Mouse (Mus musculus): Measurements from ENCODE around the gene Gm29666. TPM values are rescaled to one million over a fixed set of nuclear protein-coding genes. Genes with fewer than 3 reads are reported as not detected.

Gm29666 gene
- polyA plus RNA-seq (2015; fragmentation: Nextera tagmentation; extraction: Ambion mirVana), result 0.72 and 0.75 TPM in 2 replicates

DNA sequence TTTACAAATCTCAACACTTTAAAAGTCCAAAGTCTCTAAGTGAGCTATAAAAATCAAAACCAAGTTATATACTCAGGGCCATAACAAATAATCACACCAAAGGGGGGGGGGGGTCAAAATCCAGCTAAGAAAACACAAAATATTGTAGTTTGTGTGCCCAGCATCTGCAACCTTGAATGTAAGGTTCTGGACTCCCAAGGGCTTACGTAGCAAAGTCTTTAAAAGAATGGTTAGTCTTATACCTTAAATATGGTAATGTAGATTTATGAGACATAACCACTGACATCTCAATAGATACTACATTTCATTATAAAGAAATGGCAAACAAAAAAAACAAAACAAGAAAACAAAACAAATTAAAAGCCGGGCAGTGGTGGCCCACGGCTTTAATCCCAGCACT lies at the start of gene Gm29666:
Gene Gm29666 (minus strand): TSS at position 101 of the 400 bp plus-strand sequence.
- 91% methylated on average over 3 of the region's 3 CpGs for WGBS
- no peak for ATAC-seq (ENCODE audit: insufficient number of reproducible peaks, low FRiP score, low TSS enrichment, low read depth)
- H3K27ac ChIP-seq (replicated peaks), result no peak within 1 kb of the TSS
- H3K36me3 ChIP-seq, result no peaks in the 10 kb centered on the region
- H3K4me3 ChIP-seq (replicated peaks), result no peak within 1 kb of the TSS
- no peaks in the 10 kb centered on the region for H3K27me3 ChIP-seq
- H3K9me3 ChIP-seq (replicated peaks), result no peaks in the 10 kb centered on the region
- peaks cover 9% of the 10 kb centered on the region for H3K4me1 ChIP-seq
- H3K4me2 ChIP-seq (replicated peaks), result no peak within 1 kb of the TSS
- H3K9ac ChIP-seq, result no peak within 1 kb of the TSS

DNA sequence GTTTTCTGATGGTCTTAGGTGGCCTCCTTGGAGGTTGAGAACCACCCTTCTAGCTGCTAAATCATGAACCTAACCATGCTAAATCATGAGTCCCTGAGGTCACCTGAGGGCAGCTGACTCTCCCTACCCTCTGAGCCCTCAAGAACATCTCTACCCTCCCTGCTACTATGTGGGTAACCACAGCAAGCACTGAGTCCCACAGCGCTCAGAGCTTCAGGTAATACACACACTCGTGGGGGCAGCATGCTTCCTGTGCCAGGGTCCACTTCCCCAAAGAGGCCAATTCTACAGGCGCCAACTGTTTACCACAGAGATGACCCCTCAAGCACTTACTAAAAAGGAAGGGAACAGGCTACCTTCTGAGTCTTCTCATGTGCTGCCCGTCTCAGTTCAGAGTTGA lies 48.7 kb upstream of the Gm29666 start:
- Histone ChIP-seq H3K9ac (no peak overlapping the region), H3K27me3 (no peaks in the 10 kb centered on the region), H3K4me2 (replicated peaks) (no peak overlapping the region), H3K4me3 (replicated peaks) (no peak overlapping the region), H3K36me3 (no peaks in the 10 kb centered on the region), H3K4me1 (peaks cover 6% of the 10 kb centered on the region; the same call in 1 of the 2 replicates), H3K9me3 (replicated peaks) (no peaks in the 10 kb centered on the region), H3K27ac (replicated peaks) (no peak overlapping the region)
- 85% methylated on average over 4 of the region's 4 CpGs for WGBS
- no peak for ATAC-seq (ENCODE audit: insufficient number of reproducible peaks, low FRiP score, low TSS enrichment, low read depth)

DNA sequence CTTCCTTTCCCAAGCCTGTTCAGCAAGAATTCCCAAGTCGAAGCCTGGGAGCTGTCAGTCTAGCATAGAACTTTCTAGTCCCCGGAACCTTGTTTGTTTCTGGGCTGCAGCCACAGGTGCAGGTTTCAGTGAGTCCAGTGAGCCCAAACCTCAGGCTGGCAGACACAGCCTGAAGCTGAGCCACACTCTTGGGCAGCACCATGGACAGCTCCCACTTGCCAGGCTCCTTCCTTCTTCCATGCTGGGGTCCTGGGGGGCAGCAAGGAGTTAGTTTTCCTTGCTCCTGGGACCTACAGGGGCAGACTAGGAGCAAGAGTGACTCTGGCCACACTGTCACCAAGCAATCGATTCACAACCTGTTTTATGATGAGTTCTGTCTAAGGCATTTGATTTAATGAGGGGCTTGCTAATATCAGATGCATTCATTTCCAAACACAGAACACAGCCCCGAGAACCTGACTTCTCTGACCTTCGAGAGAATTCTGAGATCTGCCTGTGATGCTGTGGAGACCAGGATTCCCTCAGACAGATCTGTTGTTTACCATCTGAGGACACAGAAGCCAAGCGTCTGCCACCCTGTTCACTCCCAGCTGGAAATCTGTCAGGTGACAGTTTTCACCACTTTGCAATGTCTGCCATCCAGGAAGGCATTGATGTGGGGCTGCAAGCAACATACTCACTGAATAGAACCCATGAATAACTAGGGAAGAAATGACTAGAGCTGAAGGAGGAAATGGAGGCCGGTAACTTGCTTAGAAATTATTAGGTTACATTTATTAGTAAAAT lies 45.9 kb upstream of the Gm29666 start:
- H3K9me3 ChIP-seq (replicated peaks), result no peaks in the 10 kb centered on the region
- H3K27me3 ChIP-seq, result no peaks in the 10 kb centered on the region
- H3K9ac ChIP-seq, result no peak overlapping the region
- no peak overlapping the region for H3K27ac ChIP-seq (replicated peaks)
- H3K4me2 ChIP-seq (replicated peaks), result no peak overlapping the region
- no peaks in the 10 kb centered on the region; the same call in 1 of the 2 replicates for H3K4me1 ChIP-seq
- H3K4me3 ChIP-seq (replicated peaks), result no peak overlapping the region
- H3K36me3 ChIP-seq, result no peaks in the 10 kb centered on the region
- WGBS, result 64% methylated on average over 7 of the region's 7 CpGs
- ATAC-seq (ENCODE audit: insufficient number of reproducible peaks, low FRiP score, low TSS enrichment, low read depth), result no peak

DNA sequence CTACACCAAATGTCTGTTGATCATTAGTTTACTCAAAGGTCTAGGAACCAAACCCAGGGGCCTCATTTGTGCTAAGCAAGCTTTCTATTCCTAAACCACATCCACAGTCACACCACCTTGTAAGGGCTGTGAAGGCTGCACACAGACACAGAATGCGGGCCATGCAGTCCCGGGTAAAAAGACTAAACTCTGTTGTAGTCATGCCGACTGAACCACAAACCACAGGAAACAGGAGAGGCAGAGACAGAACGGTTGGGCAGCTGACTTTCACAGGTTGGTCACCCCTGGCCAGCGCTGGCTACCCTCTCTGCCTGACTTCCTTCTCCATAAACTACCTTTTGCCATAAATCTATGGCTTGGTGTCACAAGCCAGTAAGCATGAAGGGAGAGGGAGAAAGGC lies 44.9 kb upstream of the Gm29666 start:
- no peak overlapping the region for H3K4me2 ChIP-seq (replicated peaks)
- no peak for ATAC-seq (ENCODE audit: insufficient number of reproducible peaks, low FRiP score, low TSS enrichment, low read depth)
- 70% methylated on average over 5 of the region's 5 CpGs for WGBS
- H3K4me1 ChIP-seq, result no peaks in the 10 kb centered on the region; the same call in 1 of the 2 replicates
- no peak overlapping the region for H3K27ac ChIP-seq (replicated peaks)
- no peaks in the 10 kb centered on the region for H3K27me3 ChIP-seq
- H3K36me3 ChIP-seq, result peaks cover 5% of the 10 kb centered on the region; the same call in 1 of the 2 replicates
- no peaks in the 10 kb centered on the region for H3K9me3 ChIP-seq (replicated peaks)
- no peak overlapping the region for H3K9ac ChIP-seq
- no peak overlapping the region for H3K4me3 ChIP-seq (replicated peaks)

DNA sequence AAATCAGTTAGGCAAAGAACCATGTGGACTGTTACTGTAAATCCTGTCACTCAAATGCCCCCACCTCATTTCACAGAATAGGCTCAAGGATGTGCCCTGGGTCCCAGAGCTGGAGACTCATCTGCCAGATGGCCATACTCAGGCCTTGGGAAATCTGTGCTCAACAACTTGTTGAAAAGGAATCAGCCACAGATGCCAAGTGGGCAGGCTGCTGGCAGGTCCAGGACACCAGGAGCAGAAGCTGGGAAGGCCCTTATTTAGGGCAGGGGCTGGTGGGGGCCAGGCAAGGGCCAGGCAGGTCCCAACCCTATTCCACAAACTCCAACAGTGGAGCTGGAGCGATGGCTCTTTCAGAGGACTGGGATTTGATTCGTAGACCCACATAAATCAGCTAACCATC lies 42.7 kb upstream of the Gm29666 start:
- H3K27ac ChIP-seq (replicated peaks), result no peak overlapping the region
- no peak for ATAC-seq (ENCODE audit: insufficient number of reproducible peaks, low FRiP score, low TSS enrichment, low read depth)
- no peak overlapping the region for H3K4me2 ChIP-seq (replicated peaks)
- H3K4me3 ChIP-seq (replicated peaks), result no peak overlapping the region
- peaks cover 16% of the 10 kb centered on the region; the same call in 1 of the 2 replicates for H3K36me3 ChIP-seq
- H3K9ac ChIP-seq, result no peak overlapping the region
- peaks cover 4% of the 10 kb centered on the region; the same call in 1 of the 2 replicates for H3K4me1 ChIP-seq
- 86% methylated on average over 2 of the region's 2 CpGs for WGBS
- no peaks in the 10 kb centered on the region for H3K9me3 ChIP-seq (replicated peaks)
- no peaks in the 10 kb centered on the region for H3K27me3 ChIP-seq

DNA sequence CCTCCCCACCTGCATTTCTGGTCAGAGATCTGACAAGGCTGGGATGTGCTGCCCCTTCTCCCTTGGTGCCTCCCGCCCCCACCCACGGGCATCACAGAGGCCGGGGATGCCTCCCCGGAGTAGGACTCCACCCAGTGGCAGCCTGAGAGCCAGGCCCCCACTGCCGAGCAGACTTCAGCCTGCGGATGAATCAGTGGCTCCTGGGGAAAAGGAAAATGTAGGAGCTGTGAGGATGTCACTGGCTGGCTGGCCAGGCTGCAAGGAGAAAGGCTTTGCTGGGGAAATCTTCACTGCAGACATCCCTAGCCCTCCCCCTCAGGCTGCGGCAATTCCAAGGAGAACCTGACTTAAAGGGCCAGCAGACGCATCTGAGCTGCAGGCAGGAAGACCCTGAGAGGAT lies 40.9 kb upstream of the Gm29666 start:
- ATAC-seq (ENCODE audit: insufficient number of reproducible peaks, low FRiP score, low TSS enrichment, low read depth), result no peak
- H3K4me2 ChIP-seq (replicated peaks), result no peak overlapping the region
- no peaks in the 10 kb centered on the region for H3K9me3 ChIP-seq (replicated peaks)
- no peaks in the 10 kb centered on the region for H3K27me3 ChIP-seq
- H3K9ac ChIP-seq, result no peak overlapping the region
- WGBS, result 22% methylated on average over 8 of the region's 8 CpGs
- peaks cover 20% of the 10 kb centered on the region; the same call in 1 of the 2 replicates for H3K36me3 ChIP-seq
- no peak overlapping the region for H3K27ac ChIP-seq (replicated peaks)
- H3K4me3 ChIP-seq (replicated peaks), result no peak overlapping the region
- H3K4me1 ChIP-seq, result peaks cover 4% of the 10 kb centered on the region; the same call in 1 of the 2 replicates

DNA sequence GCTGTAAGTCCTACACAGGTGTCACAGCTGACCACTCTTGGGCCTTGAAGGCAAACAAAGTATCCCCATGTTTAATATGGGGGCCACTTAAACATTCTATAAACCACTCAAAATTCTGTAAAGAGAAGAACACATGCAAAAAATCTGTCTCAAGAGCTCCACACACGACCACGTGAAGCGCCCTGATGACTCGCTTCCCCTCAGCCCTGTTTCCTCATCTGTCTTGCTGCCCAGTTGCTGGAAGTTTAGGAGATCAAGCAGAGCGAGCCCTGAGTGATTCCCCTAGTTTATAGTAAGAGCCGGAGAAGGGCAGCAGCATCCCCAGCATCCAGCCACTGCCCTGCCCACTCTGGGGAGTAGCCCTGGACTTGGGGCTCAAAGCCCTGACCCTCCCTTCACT lies 40.1 kb upstream of the Gm29666 start:
- Histone ChIP-seq H3K9me3 (replicated peaks) (no peaks in the 10 kb centered on the region), H3K4me3 (replicated peaks) (no peak overlapping the region), H3K4me2 (replicated peaks) (no peak overlapping the region), H3K9ac (no peak overlapping the region), H3K27ac (replicated peaks) (no peak overlapping the region), H3K36me3 (peaks cover 28% of the 10 kb centered on the region; the same call in 1 of the 2 replicates), H3K27me3 (no peaks in the 10 kb centered on the region), H3K4me1 (peaks cover 4% of the 10 kb centered on the region; the same call in 1 of the 2 replicates)
- 76% methylated on average over 6 of the region's 6 CpGs for WGBS
- ATAC-seq (ENCODE audit: insufficient number of reproducible peaks, low FRiP score, low TSS enrichment, low read depth), result no peak

DNA sequence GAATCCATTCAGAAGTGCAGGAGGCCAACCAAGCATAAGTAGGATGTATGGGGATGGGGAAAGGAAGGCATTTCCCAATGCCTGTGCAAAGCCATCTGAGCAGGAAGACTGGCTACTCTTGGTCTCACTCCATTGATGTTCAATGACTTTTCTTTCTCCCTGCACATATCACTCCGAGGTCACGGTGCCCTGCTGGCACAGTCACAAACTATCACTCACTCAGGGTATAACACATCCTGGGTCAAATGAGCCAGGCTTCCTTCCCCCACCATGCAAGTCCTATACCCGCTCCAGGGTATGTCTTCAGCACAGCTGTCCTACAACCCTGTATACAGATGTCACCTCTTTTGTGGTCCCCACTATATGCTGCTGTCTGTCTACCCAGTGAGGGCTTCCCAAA lies 38.5 kb upstream of the Gm29666 start:
- H3K36me3 ChIP-seq, result peaks cover 40% of the 10 kb centered on the region; the same call in 1 of the 2 replicates
- H3K4me3 ChIP-seq (replicated peaks), result no peak overlapping the region
- 90% methylated on average over 3 of the region's 3 CpGs for WGBS
- no peaks in the 10 kb centered on the region for H3K9me3 ChIP-seq (replicated peaks)
- no peak overlapping the region for H3K4me2 ChIP-seq (replicated peaks)
- ATAC-seq (ENCODE audit: insufficient number of reproducible peaks, low FRiP score, low TSS enrichment, low read depth), result no peak
- no peak overlapping the region for H3K27ac ChIP-seq (replicated peaks)
- peaks cover 4% of the 10 kb centered on the region; the same call in 1 of the 2 replicates for H3K4me1 ChIP-seq
- H3K9ac ChIP-seq, result no peak overlapping the region
- H3K27me3 ChIP-seq, result no peaks in the 10 kb centered on the region

DNA sequence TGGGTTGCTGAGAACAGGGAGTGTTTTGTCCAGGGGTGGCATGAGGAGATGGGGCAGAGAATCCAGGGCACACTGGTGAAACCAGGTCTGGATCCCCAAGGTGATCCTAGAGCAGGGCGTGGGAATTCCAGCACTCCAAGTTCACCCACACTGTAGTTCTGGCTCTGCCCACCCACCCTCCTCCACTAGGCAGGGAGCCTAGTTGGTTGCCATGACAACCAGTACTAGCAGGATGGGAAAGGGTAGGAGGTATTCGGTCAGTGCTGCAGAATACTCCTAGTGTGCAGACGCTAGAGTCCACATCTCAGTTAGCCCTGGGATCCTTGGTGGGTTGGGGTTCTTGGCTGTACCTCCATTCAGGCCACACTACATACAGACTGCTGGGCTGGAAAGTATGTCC lies 38.0 kb upstream of the Gm29666 start:
- 43% methylated on average over 3 of the region's 3 CpGs for WGBS
- Histone ChIP-seq H3K27ac (replicated peaks) (no peak overlapping the region), H3K36me3 (peaks cover 43% of the 10 kb centered on the region; the same call in 1 of the 2 replicates), H3K27me3 (no peaks in the 10 kb centered on the region), H3K9me3 (replicated peaks) (no peaks in the 10 kb centered on the region), H3K4me3 (replicated peaks) (no peak overlapping the region), H3K4me2 (replicated peaks) (no peak overlapping the region), H3K9ac (no peak overlapping the region), H3K4me1 (peaks cover 4% of the 10 kb centered on the region; the same call in 1 of the 2 replicates)
- ATAC-seq (ENCODE audit: insufficient number of reproducible peaks, low FRiP score, low TSS enrichment, low read depth), result no peak

DNA sequence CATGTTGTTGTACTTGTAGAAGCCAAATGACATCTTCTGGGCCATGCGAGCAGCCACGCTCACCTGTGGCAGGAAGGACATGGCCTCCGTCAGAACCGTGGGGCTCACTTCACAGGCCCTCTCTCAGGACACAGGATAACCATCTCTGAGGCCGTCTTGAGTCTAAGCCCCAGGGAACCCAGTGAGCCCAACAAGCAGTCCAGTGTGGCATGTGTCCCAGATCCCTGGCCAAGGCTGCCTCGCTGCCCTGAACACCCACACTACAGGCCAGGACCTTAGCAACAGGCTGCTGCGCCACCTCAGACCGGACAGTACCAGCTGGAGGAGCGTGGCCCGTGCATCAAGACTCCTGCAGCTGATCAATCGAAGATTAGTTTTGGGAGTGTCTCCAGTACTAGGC lies 33.4 kb upstream of the Gm29666 start:
- Histone ChIP-seq H3K27ac (replicated peaks) (no peak overlapping the region), H3K9ac (no peak overlapping the region), H3K27me3 (no peaks in the 10 kb centered on the region), H3K4me2 (replicated peaks) (no peak overlapping the region), H3K4me3 (replicated peaks) (no peak overlapping the region), H3K9me3 (replicated peaks) (no peaks in the 10 kb centered on the region), H3K4me1 (0 out of 2 replicates have a peak, but pooled peaks cover 2% of the 10 kb centered on the region), H3K36me3 (peaks cover 73% of the 10 kb centered on the region)
- no peak for ATAC-seq (ENCODE audit: insufficient number of reproducible peaks, low FRiP score, low TSS enrichment, low read depth)
- 92% methylated on average over 11 of the region's 11 CpGs for WGBS

DNA sequence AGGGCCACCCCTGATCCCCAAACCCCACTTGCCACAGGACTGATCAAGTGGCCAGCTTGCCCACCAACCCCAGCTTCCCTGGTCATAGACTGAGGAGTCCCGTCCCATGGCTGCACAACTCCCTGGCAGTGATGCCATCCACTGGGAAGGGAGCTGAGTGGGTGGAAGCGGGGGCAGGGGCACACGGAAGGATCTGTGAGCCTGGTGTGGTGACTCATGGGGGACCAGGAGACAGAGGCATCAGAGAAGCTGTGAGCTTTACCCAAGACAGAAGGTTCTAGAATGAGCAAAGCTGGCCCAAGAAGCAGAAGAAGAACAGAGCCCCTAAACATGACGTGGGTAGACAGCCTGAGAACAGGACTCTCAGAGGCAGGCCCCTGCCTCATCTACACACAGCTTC lies 30.2 kb upstream of the Gm29666 start:
- H3K4me1 ChIP-seq, result no peaks in the 10 kb centered on the region
- H3K36me3 ChIP-seq, result peaks cover 61% of the 10 kb centered on the region
- H3K9ac ChIP-seq, result no peak overlapping the region
- no peak overlapping the region for H3K4me3 ChIP-seq (replicated peaks)
- ATAC-seq (ENCODE audit: insufficient number of reproducible peaks, low FRiP score, low TSS enrichment, low read depth), result no peak
- WGBS, result 92% methylated on average over 4 of the region's 4 CpGs
- H3K27ac ChIP-seq (replicated peaks), result no peak overlapping the region
- no peaks in the 10 kb centered on the region for H3K27me3 ChIP-seq
- H3K9me3 ChIP-seq (replicated peaks), result no peaks in the 10 kb centered on the region
- H3K4me2 ChIP-seq (replicated peaks), result no peak overlapping the region
